Mouse (Mus musculus) liver, embryonic 12.5 days (tissue): ENCODE measurements at regions not wholly inside any gene's neighbourhood (a gene's known extent, or its start where the extent isn't known, plus 50 kb on each side); places are given as distances from the start of the nearest gene placed in this dataset.

ENCODE experiments used
- ATAC-seq: fragments of 200-750 bp; cut with Nextera tagmentation; 2 replicates; pipeline ENCODE4 v1.8.0; 2017; ENCODE audit warnings: moderate number of reproducible peaks, mild to moderate bottlenecking, moderate library complexity
- H3K27ac ChIP-seq: fragments of 300-500 bp; sonication (generic); 2 replicates; pipeline ENCODE4 v1.5.1; 2016; ENCODE audit warnings: mild to moderate bottlenecking
- H3K27me3 ChIP-seq: fragments of 300-500 bp; sonication (generic); replicated peaks from 2 replicates; pipeline ENCODE4 v1.6.1; 2016; ENCODE audit warnings: mild to moderate bottlenecking, moderate library complexity
- H3K36me3 ChIP-seq: fragments of 300-500 bp; sonication (generic); 2 replicates; pipeline ENCODE4 v1.6.1; 2016; ENCODE audit warnings: mild to moderate bottlenecking, moderate library complexity
- H3K4me1 ChIP-seq: fragments of 300-500 bp; sonication (generic); 2 replicates; pipeline ENCODE4 v1.6.1; 2016
- H3K4me2 ChIP-seq: fragments of 300-500 bp; sonication (generic); 2 replicates; pipeline ENCODE4 v1.6.1; 2016; ENCODE audit warnings: mild to moderate bottlenecking, moderate library complexity
- H3K4me3 ChIP-seq: fragments of 300-500 bp; sonication (generic); 2 replicates; pipeline ENCODE4 v1.5.1; 2016; ENCODE audit warnings: mild to moderate bottlenecking, moderate library complexity
- H3K9ac ChIP-seq: fragments of 300-500 bp; sonication (generic); 2 replicates; pipeline ENCODE4 v1.6.1; 2016; ENCODE audit warnings: mild to moderate bottlenecking, moderate library complexity
- H3K9me3 ChIP-seq: fragments of 300-500 bp; sonication (generic); replicated peaks from 2 replicates; pipeline ENCODE4 v1.6.1; 2016; ENCODE audit warnings: mild to moderate bottlenecking, moderate library complexity
- WGBS: fragments of 180-500 bp; shearing (Covaris S2); methylation state at CpG from one replicate; pipeline ENCODE4 v1.1.7; 2016; ENCODE audit not compliant: insufficient replicate concordance; 5-methylcytosine and 5-hydroxymethylcytosine counted together

DNA sequence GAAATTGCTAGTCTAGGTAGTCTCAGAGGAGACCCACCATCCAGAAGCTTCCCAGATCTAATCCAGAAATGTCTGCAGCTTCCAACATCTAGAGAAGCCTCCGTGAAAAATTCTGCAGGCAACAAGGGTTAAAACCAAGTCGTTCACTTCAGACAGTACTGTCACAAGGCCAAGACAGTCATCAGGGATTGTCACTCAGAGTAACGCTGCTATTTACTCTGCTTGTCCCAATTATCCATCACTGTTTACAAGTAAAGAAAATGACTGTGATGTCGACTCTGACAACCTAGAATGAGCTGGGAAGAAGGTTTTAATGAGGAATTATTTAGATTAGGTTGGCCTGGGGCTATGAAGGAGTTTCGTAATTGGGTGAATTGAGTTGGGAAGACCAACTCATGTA, 82.1 kb upstream of the Rasgrf1 start:
- Histone ChIP-seq H3K9me3 (no peaks in the 10 kb centered on the region), H3K9ac (no peak overlapping the region), H3K4me1 (no peaks in the 10 kb centered on the region), H3K4me3 (no peak overlapping the region), H3K27me3 (no peaks in the 10 kb centered on the region), H3K36me3 (no peaks in the 10 kb centered on the region), H3K27ac (no peak overlapping the region), H3K4me2 (peak overlapping the region; percentile 44)
- no peak for ATAC-seq
- 56% methylated on average over 5 of the region's 5 CpGs for WGBS

DNA sequence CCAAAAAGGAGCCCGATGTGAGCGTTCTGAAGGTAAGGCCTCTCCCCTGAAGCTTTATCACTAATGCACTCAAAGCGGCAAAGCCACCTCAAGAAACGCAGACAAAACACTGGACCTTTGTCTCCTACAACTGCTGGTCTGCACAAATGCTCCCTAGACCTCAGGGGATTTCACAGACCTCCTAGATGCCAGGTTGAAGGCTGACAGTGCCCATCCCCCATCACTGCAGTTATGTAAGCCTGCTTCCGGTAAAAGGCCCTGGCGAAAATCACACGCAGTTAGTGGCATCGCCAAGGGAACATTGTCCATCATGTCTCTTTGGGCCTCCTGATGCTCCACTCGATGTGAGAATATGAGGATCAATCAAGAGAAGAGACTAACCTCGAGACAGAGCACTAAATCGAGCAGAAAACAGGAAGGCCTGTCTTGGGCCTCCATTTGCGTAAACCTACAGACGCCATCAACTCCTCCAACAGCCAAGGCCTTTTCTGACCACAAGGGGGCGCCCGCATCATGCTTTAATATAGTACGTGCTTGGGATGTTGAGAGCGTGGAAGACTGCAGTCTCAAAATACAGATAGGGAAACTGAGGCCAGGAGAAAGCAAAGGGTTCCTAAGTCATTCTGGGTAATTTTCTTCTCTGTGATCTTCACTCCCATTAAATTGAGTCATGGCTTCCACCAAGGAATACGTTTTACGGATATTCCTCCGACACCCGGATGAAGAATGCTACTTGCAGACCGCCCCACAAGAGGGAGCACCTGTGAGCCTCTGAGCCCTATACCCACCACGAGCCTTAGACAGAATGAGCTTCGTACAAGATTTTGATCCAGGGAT, 82.8 kb upstream of the Rasgrf1 start:
- H3K27ac ChIP-seq = no peak overlapping the region
- H3K27me3 ChIP-seq = no peaks in the 10 kb centered on the region
- H3K4me2 ChIP-seq = peak overlapping the region; percentile 44
- H3K36me3 ChIP-seq = no peaks in the 10 kb centered on the region
- WGBS = 35% methylated on average over 24 of the region's 24 CpGs
- H3K9me3 ChIP-seq = no peaks in the 10 kb centered on the region
- H3K4me1 ChIP-seq = no peaks in the 10 kb centered on the region
- no peak overlapping the region for H3K9ac ChIP-seq
- peak; percentile 67 for ATAC-seq
- H3K4me3 ChIP-seq = no peak overlapping the region

DNA sequence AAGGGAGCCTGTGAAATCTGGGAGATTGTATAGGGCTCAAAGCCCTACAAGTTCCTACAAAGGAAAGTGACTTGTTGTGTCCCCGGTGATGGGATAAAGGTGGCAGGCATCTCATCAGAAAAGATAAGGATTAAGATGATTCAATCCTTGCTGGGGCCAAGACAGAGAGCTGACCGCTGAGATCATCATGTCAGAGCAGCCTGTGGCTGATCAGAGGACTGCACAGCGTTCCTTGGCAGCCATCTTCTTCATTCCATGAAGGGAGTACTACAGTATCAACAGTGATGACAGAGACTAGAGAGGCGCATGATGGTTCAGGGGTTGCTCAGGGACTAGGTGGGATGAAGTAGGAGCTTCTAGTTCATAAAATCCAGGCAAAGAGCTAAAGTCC, 83.6 kb upstream of the Ankrd34c start:
- H3K4me2 ChIP-seq = no peak overlapping the region
- no peaks in the 10 kb centered on the region for H3K4me1 ChIP-seq
- no peaks in the 10 kb centered on the region for H3K36me3 ChIP-seq
- no peak for ATAC-seq
- H3K4me3 ChIP-seq = no peak overlapping the region
- no peak overlapping the region for H3K9ac ChIP-seq
- H3K9me3 ChIP-seq = no peaks in the 10 kb centered on the region
- 69% methylated on average over 4 of the region's 4 CpGs for WGBS
- no peaks in the 10 kb centered on the region for H3K27me3 ChIP-seq
- H3K27ac ChIP-seq = no peak overlapping the region

DNA sequence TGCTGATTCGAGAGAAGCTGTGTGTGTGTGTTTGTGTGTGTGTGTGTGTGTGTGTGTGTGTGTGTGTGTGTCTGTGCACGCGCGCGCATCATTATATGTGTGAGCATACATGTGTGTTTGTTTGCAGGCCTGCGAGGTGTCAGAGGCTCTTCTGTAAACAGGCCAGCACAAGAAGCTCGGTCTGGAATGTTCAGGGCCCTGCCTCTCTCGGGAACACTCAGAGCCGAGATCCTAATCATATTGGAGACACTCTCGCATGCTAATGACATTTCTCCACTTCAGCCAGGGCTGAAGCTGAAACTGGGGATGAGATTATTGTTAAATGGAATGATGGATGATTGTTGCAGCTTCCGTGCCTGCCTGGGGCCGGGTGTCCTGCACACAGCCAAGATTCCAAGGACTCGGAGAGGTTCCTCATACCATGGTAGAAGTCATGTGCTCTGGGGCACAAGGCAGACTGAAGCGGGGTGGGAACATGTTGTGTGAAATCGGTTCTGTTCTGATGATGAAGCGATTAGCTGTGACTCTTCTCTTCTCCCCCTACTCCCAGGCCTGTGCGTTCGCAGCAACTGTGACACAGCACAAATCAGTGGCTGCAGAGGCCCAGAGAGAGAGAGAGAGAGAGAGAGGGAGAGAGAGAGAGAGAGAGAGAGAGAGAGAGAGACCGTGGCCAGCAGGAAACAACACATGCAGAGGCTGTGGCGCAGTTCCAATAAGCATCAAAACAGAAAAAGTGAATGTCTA, 83.0 kb upstream of the Ankrd34c start:
- Histone ChIP-seq H3K27me3 (no peaks in the 10 kb centered on the region), H3K4me2 (no peak overlapping the region), H3K4me3 (no peak overlapping the region), H3K9ac (no peak overlapping the region), H3K9me3 (no peaks in the 10 kb centered on the region), H3K27ac (no peak overlapping the region), H3K4me1 (no peaks in the 10 kb centered on the region), H3K36me3 (no peaks in the 10 kb centered on the region)
- no peak for ATAC-seq
- 61% methylated on average over 20 of the region's 20 CpGs for WGBS

DNA sequence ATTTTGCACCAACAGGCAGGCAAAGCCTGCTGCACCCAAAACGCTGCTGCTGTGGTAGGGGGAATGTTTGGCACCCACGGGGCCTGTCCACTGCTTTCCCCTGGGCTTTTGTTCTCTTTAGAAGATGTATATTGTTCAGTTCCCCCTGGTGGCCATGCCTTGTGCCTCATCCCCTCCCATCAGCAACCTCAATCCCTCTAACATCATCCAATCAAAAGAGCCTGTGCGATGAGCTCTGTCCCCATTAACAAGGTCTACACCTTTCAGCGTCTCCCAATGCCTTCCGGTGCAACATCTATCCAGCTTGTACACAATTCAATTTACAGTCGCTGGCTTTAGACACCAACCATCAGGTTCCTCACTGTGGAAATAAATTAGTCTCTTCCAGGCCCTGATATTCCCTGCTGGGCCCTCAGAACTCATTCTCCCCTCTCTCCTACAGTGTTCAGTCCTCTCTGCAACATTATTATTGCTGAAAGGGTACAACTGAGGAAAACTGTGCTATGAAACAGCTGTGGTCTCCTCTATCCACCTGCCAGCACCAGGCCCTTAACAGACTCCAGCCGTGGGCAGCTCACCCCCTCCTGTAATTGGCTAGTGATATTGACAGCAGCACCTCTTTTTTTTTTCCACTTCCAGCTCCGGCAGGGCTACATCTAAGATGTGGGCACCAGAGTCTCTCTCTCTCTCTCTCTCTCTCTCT, 75.5 kb upstream of the Ankrd34c start:
- H3K36me3 ChIP-seq = no peaks in the 10 kb centered on the region
- no peaks in the 10 kb centered on the region for H3K4me1 ChIP-seq
- no peaks in the 10 kb centered on the region for H3K9me3 ChIP-seq
- no peak overlapping the region for H3K27ac ChIP-seq
- H3K27me3 ChIP-seq = no peaks in the 10 kb centered on the region
- H3K4me2 ChIP-seq = no peak overlapping the region
- ATAC-seq = no peak
- H3K4me3 ChIP-seq = no peak overlapping the region
- no peak overlapping the region for H3K9ac ChIP-seq
- 54% methylated on average over 8 of the region's 8 CpGs for WGBS

DNA sequence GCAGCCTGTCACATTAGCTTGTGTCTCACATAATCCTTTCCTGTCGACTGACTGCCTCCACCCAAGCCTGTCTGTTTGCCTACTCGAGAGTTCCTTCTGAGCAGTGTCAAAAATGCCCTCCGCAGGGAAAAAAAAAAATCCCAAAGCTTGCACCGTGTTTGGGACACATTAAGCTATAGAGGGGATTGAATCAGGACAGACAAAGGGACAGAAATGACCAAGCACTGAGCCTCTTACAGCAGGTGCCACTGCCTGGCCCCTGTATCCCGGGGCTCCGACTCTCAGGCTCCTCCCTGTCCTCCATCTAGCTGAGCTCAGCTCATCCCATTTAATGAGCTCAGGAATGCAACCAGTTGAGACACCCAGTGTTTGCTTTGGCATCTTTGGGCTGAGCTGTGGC, 69.1 kb upstream of the Ankrd34c start:
- Histone ChIP-seq H3K4me1 (no peaks in the 10 kb centered on the region), H3K9me3 (no peaks in the 10 kb centered on the region), H3K4me2 (no peak overlapping the region), H3K4me3 (no peak overlapping the region), H3K27ac (no peak overlapping the region), H3K36me3 (no peaks in the 10 kb centered on the region), H3K27me3 (no peaks in the 10 kb centered on the region), H3K9ac (no peak overlapping the region)
- 49% methylated on average over 6 of the region's 6 CpGs for WGBS
- ATAC-seq = no peak

DNA sequence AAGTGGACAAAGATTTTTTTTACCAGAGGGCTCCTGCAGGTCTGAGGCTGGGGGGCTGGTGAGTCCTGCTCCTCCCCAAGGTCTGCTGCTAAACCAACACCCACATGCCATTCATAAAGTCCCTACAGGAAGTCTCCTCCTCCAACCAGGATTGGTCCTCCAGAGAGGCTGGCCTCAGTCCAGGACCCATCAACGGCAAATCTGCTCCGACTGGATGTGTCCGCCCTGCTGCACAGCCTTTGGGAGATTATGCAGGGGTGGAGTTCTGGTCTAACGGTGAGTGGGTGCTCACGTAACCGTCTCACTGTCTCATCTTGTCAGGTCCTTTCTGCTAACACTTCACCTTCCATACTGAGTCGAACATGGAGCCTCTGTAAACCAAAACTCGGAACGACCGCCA, 64.4 kb upstream of the Ankrd34c start:
- Histone ChIP-seq H3K27me3 (no peaks in the 10 kb centered on the region), H3K27ac (no peak overlapping the region), H3K4me2 (no peak overlapping the region), H3K36me3 (no peaks in the 10 kb centered on the region), H3K9me3 (no peaks in the 10 kb centered on the region), H3K9ac (no peak overlapping the region), H3K4me3 (no peak overlapping the region), H3K4me1 (no peaks in the 10 kb centered on the region)
- 78% methylated on average over 10 of the region's 10 CpGs for WGBS
- ATAC-seq = no peak

DNA sequence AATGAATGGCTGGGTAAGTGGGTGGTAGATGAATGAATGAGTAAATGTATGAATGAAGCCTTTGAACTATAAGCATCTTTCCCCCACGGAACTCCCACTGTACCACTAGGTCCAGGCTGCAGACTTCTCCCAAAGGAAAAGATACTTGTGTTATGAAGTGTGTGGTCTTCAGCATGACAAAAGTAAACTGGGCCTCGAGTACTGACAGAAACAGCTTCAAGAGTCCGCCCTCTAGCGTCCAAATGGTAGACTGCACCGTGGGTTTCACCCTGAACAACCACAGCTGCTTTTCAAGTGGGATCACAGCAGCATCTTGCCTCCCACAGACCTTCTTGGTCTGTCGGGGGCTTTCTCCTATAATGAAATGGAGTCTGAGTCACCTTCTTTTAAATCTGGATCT, 54.7 kb upstream of the Ankrd34c start:
- Histone ChIP-seq H3K36me3 (no peaks in the 10 kb centered on the region), H3K27me3 (no peaks in the 10 kb centered on the region), H3K4me1 (no peaks in the 10 kb centered on the region), H3K4me3 (no peak overlapping the region), H3K9me3 (no peaks in the 10 kb centered on the region), H3K27ac (no peak overlapping the region), H3K4me2 (no peak overlapping the region), H3K9ac (no peak overlapping the region)
- no peak for ATAC-seq
- WGBS = 6% methylated on average over 6 of the region's 6 CpGs

DNA sequence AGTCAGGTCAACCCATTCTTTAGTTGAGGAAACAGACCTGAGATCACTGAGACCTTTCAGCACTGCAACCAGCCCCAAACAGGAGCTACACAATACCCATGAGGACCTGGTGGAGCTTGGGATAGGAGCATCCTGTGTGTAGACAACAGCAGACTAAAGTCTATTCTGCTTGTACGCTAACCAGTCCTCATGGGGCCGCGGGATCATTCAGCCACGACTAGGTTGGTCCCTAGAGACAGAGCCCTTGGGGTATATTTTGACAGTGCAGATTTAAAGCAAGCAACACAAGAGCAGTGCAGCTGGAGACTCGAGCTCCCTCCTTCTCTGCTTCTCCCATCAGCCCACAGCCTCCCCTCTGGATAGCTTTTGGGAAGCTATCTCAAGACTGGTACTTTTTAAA, 51.7 kb upstream of the Ankrd34c start:
- Histone ChIP-seq H3K4me1 (no peaks in the 10 kb centered on the region), H3K4me2 (no peak overlapping the region), H3K9ac (no peak overlapping the region), H3K27me3 (no peaks in the 10 kb centered on the region), H3K27ac (no peak overlapping the region), H3K36me3 (no peaks in the 10 kb centered on the region), H3K4me3 (no peak overlapping the region), H3K9me3 (no peaks in the 10 kb centered on the region)
- 70% methylated on average over 5 of the region's 5 CpGs for WGBS
- no peak for ATAC-seq

DNA sequence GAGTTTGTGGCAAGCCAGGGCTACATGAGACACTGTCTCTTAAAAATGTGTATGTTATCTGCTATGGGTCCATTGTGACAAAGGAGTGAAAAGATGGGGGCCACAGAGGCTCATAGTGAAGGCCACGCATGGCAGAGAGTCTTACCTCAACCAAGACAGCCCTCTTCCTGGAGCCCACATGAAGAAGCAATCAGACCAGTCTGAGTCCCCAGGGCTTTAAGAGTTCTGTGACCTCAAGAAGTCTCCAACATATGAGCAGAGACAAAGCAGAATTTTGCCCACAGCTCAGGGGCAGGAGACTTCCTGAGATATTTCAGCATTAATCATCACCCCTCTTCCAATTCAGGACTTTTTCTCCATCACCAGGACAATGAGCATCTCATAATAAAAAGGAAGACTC, 50.4 kb upstream of the Ankrd34c start:
- Histone ChIP-seq H3K36me3 (no peaks in the 10 kb centered on the region), H3K27me3 (no peaks in the 10 kb centered on the region), H3K9me3 (no peaks in the 10 kb centered on the region), H3K4me2 (no peak overlapping the region), H3K27ac (no peak overlapping the region), H3K9ac (no peak overlapping the region), H3K4me1 (no peaks in the 10 kb centered on the region), H3K4me3 (no peak overlapping the region)
- WGBS = 65% methylated on average over 1 of the region's 1 CpGs
- no peak for ATAC-seq
